Mouse (Mus musculus): ENCODE measurements at regions not wholly inside any gene's neighbourhood (a gene's known extent, or its start where the extent isn't known, plus 50 kb on each side); places are given as distances from the start of the nearest gene placed in this dataset.
A peak's percentile ranks its signal among the peaks of the same experiment; 100 is the strongest.
"Not testable (repeated sequence)": the region's sequence is repeated elsewhere in the genome, so short reads cannot be mapped to it uniquely, and the experiment has no call there.

GRCm38 (mm10) chr12:15555471-15555870, 261.3 kb downstream of the Trib2 start:
- DNase-seq: no peak

- DNase-seq: no peak
These were observed 263.1 kb downstream of the Trib2 start for GRCm38 (mm10) chr12:15553681-15554007.

GRCm38 (mm10) chr12:15552979-15553680, 263.6 kb downstream of the Trib2 start:
- DNase-seq: no peak

GRCm38 (mm10) chr12:15552210-15552609, 264.5 kb downstream of the Trib2 start:
- DNase-seq: no peak

GRCm38 (mm10) chr12:15551281-15551900, 265.3 kb downstream of the Trib2 start:
- no peak for DNase-seq

GRCm38 (mm10) chr12:15544351-15544750, 272.4 kb downstream of the Trib2 start:
- DNase-seq: peak; percentile 3

GRCm38 (mm10) chr12:15542486-15542885, 274.2 kb downstream of the Trib2 start:
- DNase-seq: no peak

GRCm38 (mm10) chr12:15536852-15537368, 279.8 kb downstream of the Trib2 start:
- DNase-seq: no peak

- DNase-seq: no peak
These were observed 280.5 kb downstream of the Trib2 start for GRCm38 (mm10) chr12:15536247-15536646.

GRCm38 (mm10) chr12:15535822-15536221, 280.9 kb downstream of the Trib2 start:
- peak; percentile 86 for DNase-seq

- no peak for DNase-seq
These were observed 295.8 kb downstream of the Trib2 start for GRCm38 (mm10) chr12:15520783-15521407.

GRCm38 (mm10) chr12:15511994-15512393, 304.7 kb downstream of the Trib2 start:
- DNase-seq: no peak

- DNase-seq: peak; percentile 5
These were observed 309.1 kb downstream of the Trib2 start for GRCm38 (mm10) chr12:15507576-15507975.

GRCm38 (mm10) chr12:15493640-15494039, 323.1 kb downstream of the Trib2 start:
- no peak for DNase-seq

GRCm38 (mm10) chr12:15472741-15473140, 344.0 kb downstream of the Trib2 start:
- no peak for DNase-seq

- no peak for DNase-seq
These were observed 357.3 kb downstream of the Trib2 start for GRCm38 (mm10) chr12:15459429-15459828.

GRCm38 (mm10) chr12:15456369-15456768, 360.4 kb downstream of the Trib2 start:
- DNase-seq: not testable (repeated sequence)

- DNase-seq: no peak
These were observed 361.0 kb downstream of the Trib2 start for GRCm38 (mm10) chr12:15455744-15456143.

GRCm38 (mm10) chr12:15449484-15449883, 367.2 kb downstream of the Trib2 start:
- DNase-seq: no peak

- peak; percentile 14 for DNase-seq
These were observed 400.4 kb downstream of the Trib2 start for GRCm38 (mm10) chr12:15416180-15416766.

- no peak for DNase-seq
These were observed 406.3 kb downstream of the Trib2 start for GRCm38 (mm10) chr12:15410419-15410818.

GRCm38 (mm10) chr12:15407577-15407976, 409.1 kb downstream of the Trib2 start:
- not testable (repeated sequence) for DNase-seq

GRCm38 (mm10) chr12:15392641-15393040, 424.1 kb downstream of the Trib2 start:
- DNase-seq: no peak

GRCm38 (mm10) chr12:15388574-15388973, 428.1 kb downstream of the Trib2 start:
- no peak for DNase-seq
